Mouse (Mus musculus): ENCODE data around the gene Car10. TPM values are rescaled to one million over a fixed set of nuclear protein-coding genes. Genes with fewer than 3 reads are reported as not detected.

The Car10 gene
- total and polyA plus RNA-seq, 2 experiments from 2014 or later = 45.0 to 54.1 TPM

DNA sequence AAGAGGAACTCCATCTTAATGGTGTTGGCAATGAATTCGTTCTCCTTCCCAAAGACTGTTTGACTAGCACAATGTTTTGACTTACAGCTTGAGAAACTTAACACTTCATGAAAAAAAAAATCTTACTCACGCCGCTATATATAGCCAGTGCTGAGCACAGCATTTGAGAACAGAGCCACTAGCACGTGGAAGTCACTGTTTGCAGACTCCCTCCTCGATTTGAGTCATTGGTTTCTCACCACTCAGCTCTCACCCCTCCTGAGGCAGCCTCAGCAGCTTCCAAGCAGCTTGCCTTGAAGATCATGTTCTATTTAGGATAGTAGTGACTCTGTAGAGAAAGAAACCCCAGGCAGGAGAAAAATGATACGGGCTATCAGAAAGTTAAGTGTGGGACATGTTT is 176.1 kb downstream of the Car10 start:
- no peak for TF ChIP-seq CTCF (IDR thresholded peaks at IDR 0.05; ENCODE audit: low read depth)
- H3K27ac ChIP-seq = no peak overlapping the region
- H3K9ac ChIP-seq (replicated peaks; ENCODE audit: low read length) = no peak overlapping the region
- no peak overlapping the region for H3K4me3 ChIP-seq (ENCODE audit: low read length)
- 60% methylated on average over 6 of the region's 6 CpGs for WGBS
- H3K4me1 ChIP-seq (ENCODE audit: insufficient read depth, low read length) = peaks cover 12% of the 10 kb centered on the region; the same call in 1 of the 2 replicates
- no peaks in the 10 kb centered on the region for H3K36me3 ChIP-seq (ENCODE audit: insufficient read depth, low read length)
- ATAC-seq (no peak), DNase-seq (ENCODE audit: low spot score) (no peak)
- no peaks in the 10 kb centered on the region for H3K9me3 ChIP-seq (ENCODE audit: low read length)
- no peaks in the 10 kb centered on the region for H3K27me3 ChIP-seq (ENCODE audit: insufficient read depth, low read length)
- no peak overlapping the region for H3K4me2 ChIP-seq (ENCODE audit: low read depth, low read length)

DNA sequence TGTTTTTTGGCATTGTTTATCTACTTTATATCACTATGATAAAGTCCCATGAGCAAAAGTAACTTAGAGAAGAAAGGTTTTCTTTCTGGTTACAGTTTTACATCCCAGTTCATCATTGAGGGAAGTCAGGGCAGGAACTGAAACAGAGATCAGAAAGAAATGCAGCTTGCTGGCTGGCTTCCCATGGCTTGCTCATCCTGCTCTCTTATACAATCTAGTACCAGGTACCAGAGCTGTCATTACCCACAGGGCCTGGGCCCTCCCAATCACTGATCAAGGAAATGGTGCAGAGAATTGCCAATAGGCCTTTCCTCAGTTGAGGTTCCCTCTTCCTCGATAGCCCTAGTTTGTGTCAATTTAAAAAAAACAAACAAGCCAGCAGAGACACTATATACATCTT is 195.8 kb downstream of the Car10 start:
- Histone ChIP-seq H3K4me2 (ENCODE audit: low read depth, low read length) (no peak overlapping the region), H3K4me1 (ENCODE audit: insufficient read depth, low read length) (no peaks in the 10 kb centered on the region), H3K9ac (replicated peaks; ENCODE audit: low read length) (no peak overlapping the region), H3K4me3 (ENCODE audit: low read length) (no peak overlapping the region), H3K27ac (no peak overlapping the region), H3K36me3 (ENCODE audit: insufficient read depth, low read length) (no peaks in the 10 kb centered on the region), H3K9me3 (ENCODE audit: low read length) (no peaks in the 10 kb centered on the region), H3K27me3 (ENCODE audit: insufficient read depth, low read length) (no peaks in the 10 kb centered on the region)
- no peak for TF ChIP-seq CTCF (IDR thresholded peaks at IDR 0.05; ENCODE audit: low read depth)
- ATAC-seq (no peak), DNase-seq (ENCODE audit: low spot score) (no peak)
- 86% methylated on average over 1 of the region's 1 CpGs for WGBS

DNA sequence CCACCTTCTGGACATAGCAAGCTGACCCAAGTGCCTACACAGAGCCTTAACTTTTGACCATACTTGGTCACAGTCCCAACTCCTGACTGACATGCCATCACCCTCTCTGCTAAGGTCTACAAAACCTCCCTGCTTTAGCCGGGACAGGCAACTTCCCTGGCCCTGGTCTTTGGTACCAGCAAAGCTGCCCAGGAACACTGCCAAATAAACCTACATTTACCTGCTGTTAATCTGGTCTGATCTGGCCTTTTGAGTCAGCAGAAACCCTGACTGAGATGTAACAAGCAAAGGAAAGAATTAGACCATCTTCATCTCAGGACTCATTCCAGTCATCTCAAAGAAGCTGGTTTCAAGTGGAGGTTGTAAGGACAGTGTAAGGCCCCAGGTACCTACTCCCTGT is 212.2 kb downstream of the Car10 start:
- WGBS = 80% methylated on average over 1 of the region's 1 CpGs
- H3K4me3 ChIP-seq (ENCODE audit: low read length) = no peak overlapping the region
- no peak overlapping the region for H3K9ac ChIP-seq (replicated peaks; ENCODE audit: low read length)
- DNase-seq (ENCODE audit: low spot score) = no peak
- H3K9me3 ChIP-seq (ENCODE audit: low read length) = no peaks in the 10 kb centered on the region
- no peaks in the 10 kb centered on the region for H3K36me3 ChIP-seq (ENCODE audit: insufficient read depth, low read length)
- ATAC-seq = no peak
- H3K4me1 ChIP-seq (ENCODE audit: insufficient read depth, low read length) = no peaks in the 10 kb centered on the region
- no peak for TF ChIP-seq CTCF (IDR thresholded peaks at IDR 0.05; ENCODE audit: low read depth)
- H3K27me3 ChIP-seq (ENCODE audit: insufficient read depth, low read length) = no peaks in the 10 kb centered on the region
- H3K27ac ChIP-seq = no peak overlapping the region
- no peak overlapping the region for H3K4me2 ChIP-seq (ENCODE audit: low read depth, low read length)

DNA sequence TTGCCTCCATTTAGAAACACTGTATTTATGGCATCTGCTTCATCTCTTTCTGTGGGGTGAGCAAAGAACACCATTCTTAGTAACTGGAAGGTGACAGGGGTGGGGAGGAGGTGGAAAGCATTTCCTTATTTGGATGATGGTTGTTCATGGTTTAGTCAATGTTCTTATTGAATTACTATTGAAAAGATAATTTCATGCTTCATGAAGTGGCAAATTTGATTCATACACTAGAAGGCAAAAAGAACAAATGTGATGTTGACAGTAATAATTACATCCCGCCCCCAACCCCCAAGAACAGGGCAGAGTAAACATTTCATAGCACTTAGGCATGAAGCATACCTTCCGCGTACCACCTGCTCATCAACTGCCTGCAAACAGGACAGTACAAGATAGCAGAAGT is 239.9 kb downstream of the Car10 start:
- no peaks in the 10 kb centered on the region for H3K27me3 ChIP-seq (ENCODE audit: insufficient read depth, low read length)
- H3K4me2 ChIP-seq (ENCODE audit: low read depth, low read length) = no peak overlapping the region
- H3K9me3 ChIP-seq (ENCODE audit: low read length) = no peaks in the 10 kb centered on the region
- 61% methylated on average over 3 of the region's 3 CpGs for WGBS
- ATAC-seq = no peak
- no peak overlapping the region for H3K4me3 ChIP-seq (ENCODE audit: low read length)
- no peaks in the 10 kb centered on the region for H3K4me1 ChIP-seq (ENCODE audit: insufficient read depth, low read length)
- no peak overlapping the region for H3K9ac ChIP-seq (replicated peaks; ENCODE audit: low read length)
- no peaks in the 10 kb centered on the region for H3K36me3 ChIP-seq (ENCODE audit: insufficient read depth, low read length)
- no peak for DNase-seq (ENCODE audit: low spot score)
- TF ChIP-seq CTCF (IDR thresholded peaks at IDR 0.05; ENCODE audit: low read depth) = no peak
- no peak overlapping the region for H3K27ac ChIP-seq

DNA sequence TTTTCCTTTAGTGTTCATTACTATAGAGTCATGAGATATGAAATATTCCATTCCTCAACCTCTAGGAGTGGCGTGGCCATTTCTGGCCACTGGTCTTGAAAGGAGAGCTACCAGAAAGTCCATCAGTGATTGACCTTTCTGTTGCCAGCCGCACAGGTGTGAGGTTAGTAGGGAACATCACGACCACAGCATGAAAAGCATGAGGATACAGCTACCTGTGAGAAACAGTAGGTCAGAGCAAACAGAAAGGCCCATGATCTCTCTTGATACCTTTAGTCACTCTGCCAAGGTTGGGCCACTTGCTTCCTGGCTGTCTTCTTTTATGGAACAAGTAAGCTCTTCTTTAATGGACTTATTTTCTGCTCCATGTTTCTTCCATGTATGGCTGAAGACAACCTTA is 246.1 kb downstream of the Car10 start:
- TF ChIP-seq CTCF (IDR thresholded peaks at IDR 0.05; ENCODE audit: low read depth) = no peak
- Histone ChIP-seq H3K36me3 (ENCODE audit: insufficient read depth, low read length) (no peaks in the 10 kb centered on the region), H3K9me3 (ENCODE audit: low read length) (no peaks in the 10 kb centered on the region), H3K9ac (replicated peaks; ENCODE audit: low read length) (no peak overlapping the region), H3K27me3 (ENCODE audit: insufficient read depth, low read length) (no peaks in the 10 kb centered on the region), H3K4me2 (ENCODE audit: low read depth, low read length) (no peak overlapping the region), H3K4me3 (ENCODE audit: low read length) (no peak overlapping the region), H3K4me1 (ENCODE audit: insufficient read depth, low read length) (0 out of 2 replicates have a peak, but pooled peaks cover 3% of the 10 kb centered on the region), H3K27ac (no peak overlapping the region)
- no peak for DNase-seq (ENCODE audit: low spot score)
- ATAC-seq = no peak
- 93% methylated on average over 3 of the region's 3 CpGs for WGBS

DNA sequence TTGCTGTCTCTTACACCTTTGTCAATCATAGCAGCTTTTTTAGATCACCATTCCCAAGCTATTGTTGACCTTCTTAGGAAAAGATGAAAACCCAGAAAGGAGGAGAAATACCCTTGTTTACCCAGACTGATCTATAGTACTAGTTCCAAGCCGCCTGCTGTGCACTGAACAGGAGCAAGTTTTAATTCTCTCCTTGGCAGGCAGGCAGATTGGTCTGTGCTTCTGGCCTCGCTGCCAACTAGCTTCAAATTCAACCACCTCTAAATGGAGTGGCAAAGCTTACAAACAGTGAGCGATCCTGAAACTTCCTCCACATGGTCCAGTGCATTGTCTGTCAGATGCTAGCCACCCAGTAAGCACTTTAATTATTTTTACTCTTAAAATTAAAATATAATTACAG is 247.0 kb downstream of the Car10 start:
- Histone ChIP-seq H3K36me3 (ENCODE audit: insufficient read depth, low read length) (no peaks in the 10 kb centered on the region), H3K4me2 (ENCODE audit: low read depth, low read length) (no peak overlapping the region), H3K4me1 (ENCODE audit: insufficient read depth, low read length) (0 out of 2 replicates have a peak, but pooled peaks cover 3% of the 10 kb centered on the region), H3K9me3 (ENCODE audit: low read length) (no peaks in the 10 kb centered on the region), H3K27ac (no peak overlapping the region), H3K9ac (replicated peaks; ENCODE audit: low read length) (no peak overlapping the region), H3K4me3 (ENCODE audit: low read length) (no peak overlapping the region), H3K27me3 (ENCODE audit: insufficient read depth, low read length) (no peaks in the 10 kb centered on the region)
- no peak for TF ChIP-seq CTCF (IDR thresholded peaks at IDR 0.05; ENCODE audit: low read depth)
- ATAC-seq = 0 out of 2 replicates have a peak, but pooled peaks have one; percentile 35
- WGBS = 40% methylated on average over 3 of the region's 3 CpGs
- DNase-seq (ENCODE audit: low spot score) = peak; percentile 59

DNA sequence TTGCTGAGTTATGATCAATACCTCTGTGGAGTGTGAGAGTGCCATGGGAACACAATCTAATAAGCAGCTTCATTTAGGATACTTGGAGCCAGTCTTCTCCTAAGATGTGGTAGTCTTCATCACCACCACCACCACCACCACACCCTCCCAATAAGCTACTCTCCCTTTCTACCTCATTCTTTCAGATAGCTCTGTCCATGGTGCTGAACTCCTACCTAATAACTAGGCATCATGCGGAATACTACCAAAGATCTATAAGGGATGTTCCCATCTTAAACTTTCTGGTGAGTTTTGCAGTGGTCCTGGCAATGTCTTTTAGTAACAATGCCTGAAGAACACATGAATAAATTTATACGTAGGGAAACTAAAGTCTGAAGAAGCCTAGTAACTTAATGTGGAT is 263.7 kb downstream of the Car10 start:
- WGBS = 67% methylated on average over 2 of the region's 2 CpGs
- TF ChIP-seq CTCF (IDR thresholded peaks at IDR 0.05; ENCODE audit: low read depth) = no peak

More for the DNA sequence above, 263.7 kb downstream of the Car10 start:
- ATAC-seq (no peak), DNase-seq (ENCODE audit: low spot score) (no peak)
- H3K9ac ChIP-seq (replicated peaks; ENCODE audit: low read length) = no peak overlapping the region
- H3K4me3 ChIP-seq (ENCODE audit: low read length) = no peak overlapping the region
- no peak overlapping the region for H3K4me2 ChIP-seq (ENCODE audit: low read depth, low read length)
- H3K27ac ChIP-seq = no peak overlapping the region
- no peaks in the 10 kb centered on the region for H3K4me1 ChIP-seq (ENCODE audit: insufficient read depth, low read length)
- H3K36me3 ChIP-seq (ENCODE audit: insufficient read depth, low read length) = no peaks in the 10 kb centered on the region
- no peaks in the 10 kb centered on the region for H3K9me3 ChIP-seq (ENCODE audit: low read length)
- H3K27me3 ChIP-seq (ENCODE audit: insufficient read depth, low read length) = no peaks in the 10 kb centered on the region

Measured in hindbrain, postnatal 0 days (tissue).